Mouse (Mus musculus): ENCODE measurements around the gene Tas1r1.

Tas1r1 gene

GRCm38 (mm10) chr4:152038225-152038984 lies at the start of gene Tas1r1:
Tas1r1 (minus strand) TSS chr4:152038568.
- DNase-seq (ENCODE audit: low spot score) = no peak

GRCm38 (mm10) chr4:152088133-152088532 lies 49.8 kb upstream of the Tas1r1 start:
- no peak for DNase-seq (ENCODE audit: low spot score)

GRCm38 (mm10) chr4:152087211-152088081 lies 49.1 kb upstream of the Tas1r1 start:
- no peak for DNase-seq (ENCODE audit: low spot score)

GRCm38 (mm10) chr4:152086505-152087210 lies 48.3 kb upstream of the Tas1r1 start:
- DNase-seq (ENCODE audit: low spot score) = peak; percentile 61

- no peak for DNase-seq (ENCODE audit: low spot score)
Observed at GRCm38 (mm10) chr4:152084616-152085015, 46.2 kb upstream of the Tas1r1 start.

- DNase-seq (ENCODE audit: low spot score) = no peak
Observed at GRCm38 (mm10) chr4:152083611-152084220, 45.3 kb upstream of the Tas1r1 start.

- no peak for DNase-seq (ENCODE audit: low spot score)
Observed at GRCm38 (mm10) chr4:152079931-152080330, 41.6 kb upstream of the Tas1r1 start.

- no peak for DNase-seq (ENCODE audit: low spot score)
Observed at GRCm38 (mm10) chr4:152079261-152079660, 40.9 kb upstream of the Tas1r1 start.

GRCm38 (mm10) chr4:152078105-152078530 lies 39.8 kb upstream of the Tas1r1 start:
- DNase-seq (ENCODE audit: low spot score) = no peak

GRCm38 (mm10) chr4:152077191-152077590 lies 38.8 kb upstream of the Tas1r1 start:
- no peak for DNase-seq (ENCODE audit: low spot score)

- DNase-seq (ENCODE audit: low spot score) = no peak
Observed at GRCm38 (mm10) chr4:152074548-152074947, 36.2 kb upstream of the Tas1r1 start.

- DNase-seq (ENCODE audit: low spot score) = no peak
Observed at GRCm38 (mm10) chr4:152073715-152074114, 35.3 kb upstream of the Tas1r1 start.

GRCm38 (mm10) chr4:152072655-152073054 lies 34.3 kb upstream of the Tas1r1 start:
- DNase-seq (ENCODE audit: low spot score) = no peak

GRCm38 (mm10) chr4:152072121-152072601 lies 33.8 kb upstream of the Tas1r1 start, which contains the start of gene Plekhg5:
Plekhg5 (plus strand) TSS chr4:152072498.
- peak; percentile 29 for DNase-seq (ENCODE audit: low spot score)

GRCm38 (mm10) chr4:152070494-152071396 lies 32.4 kb upstream of the Tas1r1 start:
- DNase-seq (ENCODE audit: low spot score) = no peak

GRCm38 (mm10) chr4:152069245-152069644 lies 30.9 kb upstream of the Tas1r1 start:
- no peak for DNase-seq (ENCODE audit: low spot score)

GRCm38 (mm10) chr4:152068166-152068724 lies 29.9 kb upstream of the Tas1r1 start:
- no peak for DNase-seq (ENCODE audit: low spot score)

GRCm38 (mm10) chr4:152067280-152067679 lies 28.9 kb upstream of the Tas1r1 start:
- DNase-seq (ENCODE audit: low spot score) = no peak

GRCm38 (mm10) chr4:152062390-152063110 lies 24.2 kb upstream of the Tas1r1 start:
- no peak for DNase-seq (ENCODE audit: low spot score)

- DNase-seq (ENCODE audit: low spot score) = no peak
Observed at GRCm38 (mm10) chr4:152044609-152045008, 6.2 kb upstream of the Tas1r1 start.

Measured in retina, embryonic 14.5 days (tissue).